24 mouse cellular contexts compared by ENCODE assay signal in the genomic region with DNA sequence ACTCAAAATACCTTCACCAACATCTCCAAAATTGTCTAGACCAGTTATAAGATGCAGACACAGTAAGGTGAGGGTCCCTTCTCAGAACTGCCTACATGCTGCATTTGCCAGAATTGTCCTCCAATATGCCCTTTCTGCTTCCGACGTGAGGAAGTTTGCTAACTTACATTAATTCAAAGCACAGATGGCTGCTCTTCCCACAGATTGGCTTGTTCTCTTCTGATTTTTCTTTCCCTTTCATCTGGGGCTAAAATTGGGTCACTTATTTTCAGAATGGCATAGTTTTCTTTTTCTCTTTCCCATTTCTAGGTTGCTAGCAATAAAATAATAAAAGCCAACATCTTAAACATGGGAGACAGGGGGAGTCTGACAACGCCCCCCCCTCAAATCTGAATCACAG.
DNase-seq lines count a peak whose midpoint lies in the region; ATAC-seq lines count a peak whose summit lies in the region.
"Had no signal": no experiment of that assay in that cellular context is flagged by ENCODE, and none has a peak within 500 bp of the region (broad histone marks: within the 10 kb centered on the region; RNA-seq: fewer than 3 reads in every experiment).

No protein-coding gene starts in this region.

- DNase-seq in layer of hippocampus, adult 18-20 months (ENCODE audit: low spot score in 2 of 2), result peak; percentile 6 to 60
- DNase-seq in layer of hippocampus, postnatal 10 days (ENCODE audit: low spot score in 2 of 2), result no peak
- DNase-seq in right cerebral cortex, adult 18-20 months, result peak; percentile 29
- no peak for DNase-seq in right cerebral cortex, postnatal 4 days
- DNase-seq in left cerebral cortex, postnatal 25 days (ENCODE audit: low spot score in 2 of 2), result peak; percentile 20 to 78
- no peak for DNase-seq in B cell, adult 2 months
- DNase-seq: adrenal gland, adult 2 months; cerebellum, adult 9-11 months; gastrocnemius, postnatal 36 days; heart, adult 18-20 months; heart, postnatal 36 days; kidney, adult 2 months; kidney, postnatal 36 days; lung, embryonic 14.5 days; lung, postnatal 14 days; spleen, adult 18-20 months; thymus, adult 18-20 months; thymus, postnatal 25 days had no signal

- ATAC-seq in megakaryocyte-erythroid progenitor cell, adult 5-6 weeks (replicated peaks; ENCODE audit: low FRiP score, low TSS enrichment, poor library complexity, severe bottlenecking), result no peak
- ATAC-seq: activated CD4-positive, CD25-positive, alpha-beta regulatory T cell, adult 4 months; forebrain, embryonic 15.5 days; hindbrain, postnatal 0 days; intestine, embryonic 15.5 days; midbrain, embryonic 15.5 days had no signal

- intact Hi-C loops in left cerebral cortex, postnatal 25 days (cut with DNase I), result no loop called here

Comparison
In these comparisons a context has a peak if more than half of its experiments do, and no peak if none do; other contexts are left out.
1. DNase-seq: peak in layer of hippocampus, adult 18-20 months (2 of 2), right cerebral cortex, adult 18-20 months (single experiment) and left cerebral cortex, postnatal 25 days (2 of 2); none in layer of hippocampus, postnatal 10 days (0 of 2), right cerebral cortex, postnatal 4 days (single experiment) and B cell, adult 2 months (0 of 2).